Mouse (Mus musculus): ENCODE measurements at regions not wholly inside any gene's neighbourhood (a gene's known extent, or its start where the extent isn't known, plus 50 kb on each side); places are given as distances from the start of the nearest gene placed in this dataset.

DNA sequence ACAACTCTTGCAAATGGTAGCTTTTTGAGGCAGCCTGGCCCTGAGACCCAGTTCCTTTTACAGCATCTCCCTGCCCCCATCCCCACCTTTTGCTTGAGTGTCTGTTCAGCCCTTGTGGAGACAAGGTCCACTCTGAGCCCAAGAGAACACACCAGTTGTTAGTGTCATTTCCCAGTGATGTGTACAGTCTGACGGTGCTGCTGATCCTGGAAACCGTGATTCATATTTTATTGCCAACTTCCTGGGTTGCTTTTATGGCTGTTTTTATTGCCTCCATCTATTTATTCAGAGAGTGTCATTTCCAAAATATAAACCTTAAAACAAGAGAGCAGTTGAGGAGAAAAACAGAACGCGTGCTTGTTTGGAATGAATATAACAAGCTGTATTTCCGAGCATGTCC lies 309.6 kb upstream of the Isl1 start:
- 94% methylated on average over 5 of the region's 5 CpGs for WGBS
- no peak overlapping the region for H3K4me2 ChIP-seq (replicated peaks)
- no peaks in the 10 kb centered on the region for H3K36me3 ChIP-seq
- no peaks in the 10 kb centered on the region for H3K27me3 ChIP-seq
- no peaks in the 10 kb centered on the region for H3K4me1 ChIP-seq (replicated peaks)
- H3K9me3 ChIP-seq: no peaks in the 10 kb centered on the region
- no peak for ATAC-seq
- H3K27ac ChIP-seq: no peak overlapping the region
- H3K9ac ChIP-seq (replicated peaks): no peak overlapping the region
- no peak overlapping the region for H3K4me3 ChIP-seq (replicated peaks)

DNA sequence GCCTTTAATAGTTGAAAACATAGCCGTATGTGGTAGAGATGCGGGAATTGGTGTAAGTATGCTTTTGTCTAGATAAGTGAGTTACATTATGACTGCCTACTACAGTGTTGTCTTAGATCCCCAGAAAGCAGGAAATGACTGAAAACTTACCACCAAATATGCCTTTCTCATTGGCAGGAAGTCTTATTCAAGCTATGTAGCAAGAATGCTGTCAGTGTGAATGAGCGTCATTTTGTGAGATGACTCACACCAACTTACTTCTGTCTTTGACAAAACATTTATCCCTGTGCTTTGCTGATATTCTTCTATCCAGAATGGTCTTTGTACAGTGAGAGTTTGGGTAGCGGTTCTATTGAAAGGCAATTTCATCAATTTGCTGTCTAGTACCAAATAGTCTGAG lies 286.9 kb upstream of the Isl1 start:
- H3K27ac ChIP-seq: no peak overlapping the region
- WGBS: 90% methylated on average over 4 of the region's 4 CpGs
- H3K9me3 ChIP-seq: no peaks in the 10 kb centered on the region
- H3K4me3 ChIP-seq (replicated peaks): no peak overlapping the region
- no peaks in the 10 kb centered on the region for H3K36me3 ChIP-seq
- no peak for ATAC-seq
- H3K27me3 ChIP-seq: 0 out of 2 replicates have a peak, but pooled peaks cover 3% of the 10 kb centered on the region
- no peaks in the 10 kb centered on the region for H3K4me1 ChIP-seq (replicated peaks)
- no peak overlapping the region for H3K4me2 ChIP-seq (replicated peaks)
- H3K9ac ChIP-seq (replicated peaks): no peak overlapping the region

GRCm38 (mm10) chr13:116595512-116595911 lies 286.0 kb upstream of the Isl1 start:
- Histone ChIP-seq H3K27ac (no peak overlapping the region), H3K4me2 (replicated peaks) (no peak overlapping the region), H3K36me3 (no peaks in the 10 kb centered on the region), H3K4me3 (replicated peaks) (no peak overlapping the region), H3K27me3 (0 out of 2 replicates have a peak, but pooled peaks cover 3% of the 10 kb centered on the region), H3K4me1 (replicated peaks) (no peaks in the 10 kb centered on the region), H3K9me3 (no peaks in the 10 kb centered on the region), H3K9ac (replicated peaks) (no peak overlapping the region)
- 98% methylated on average over 2 of the region's 2 CpGs for WGBS
- no peak for ATAC-seq

DNA sequence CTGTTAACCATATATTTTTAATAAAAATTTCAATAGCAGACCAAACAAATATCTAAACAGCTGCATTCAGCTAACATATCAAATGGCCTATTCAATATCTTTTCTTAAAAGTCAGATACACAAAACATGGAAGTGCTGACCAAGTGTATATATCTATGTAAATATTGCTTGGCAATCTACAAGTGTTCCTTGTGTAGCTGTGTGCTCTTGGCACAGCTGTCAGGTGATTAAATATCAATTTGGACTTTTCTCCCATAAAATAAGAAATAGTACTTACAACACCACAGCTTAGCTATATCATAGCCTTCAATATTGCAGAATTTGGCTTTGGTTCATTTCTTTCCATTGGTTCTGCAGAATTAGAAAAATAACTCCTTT lies 266.5 kb upstream of the Isl1 start:
- H3K27ac ChIP-seq: no peak overlapping the region
- H3K4me1 ChIP-seq (replicated peaks): peaks cover 6% of the 10 kb centered on the region; the same call in 1 of the 2 replicates
- no peak overlapping the region for H3K4me3 ChIP-seq (replicated peaks)
- H3K9ac ChIP-seq (replicated peaks): no peak overlapping the region
- H3K9me3 ChIP-seq: peaks cover 10% of the 10 kb centered on the region; the same call in 1 of the 2 replicates
- peak; percentile 64 for ATAC-seq
- H3K27me3 ChIP-seq: peaks cover 46% of the 10 kb centered on the region
- no peaks in the 10 kb centered on the region for H3K36me3 ChIP-seq
- no peak overlapping the region for H3K4me2 ChIP-seq (replicated peaks)

- Histone ChIP-seq H3K27me3 (peaks cover 52% of the 10 kb centered on the region), H3K4me3 (replicated peaks) (no peak overlapping the region), H3K36me3 (no peaks in the 10 kb centered on the region), H3K27ac (no peak overlapping the region), H3K9ac (replicated peaks) (no peak overlapping the region), H3K9me3 (peaks cover 10% of the 10 kb centered on the region; the same call in 1 of the 2 replicates), H3K4me2 (replicated peaks) (no peak overlapping the region; the same call in 1 of the 2 replicates), H3K4me1 (replicated peaks) (peaks cover 6% of the 10 kb centered on the region; the same call in 1 of the 2 replicates)
- 17% methylated on average over 11 of the region's 11 CpGs for WGBS
- peak; percentile 98 for ATAC-seq
Observed at GRCm38 (mm10) chr13:116575274-116575957, 265.9 kb upstream of the Isl1 start.

DNA sequence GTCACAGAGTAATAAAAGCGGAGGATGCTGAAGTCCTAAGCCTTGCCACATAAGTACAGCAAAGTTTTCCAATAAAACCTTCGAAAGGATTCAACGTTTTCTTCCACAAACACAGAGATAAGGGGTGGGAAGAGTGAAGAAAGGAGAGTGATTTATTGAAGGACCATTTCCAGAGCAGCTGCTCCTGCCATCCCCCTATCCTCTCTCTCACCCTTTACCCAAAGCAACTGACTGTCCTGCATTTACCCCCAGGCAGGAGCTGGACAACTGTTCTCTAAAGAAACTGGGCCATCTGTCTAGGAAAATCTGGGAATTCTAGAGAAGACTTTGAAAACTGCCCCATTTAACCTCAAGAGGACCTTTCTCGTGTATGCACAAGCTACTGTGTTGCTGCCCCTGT lies 245.6 kb upstream of the Isl1 start:
- no peaks in the 10 kb centered on the region for H3K27me3 ChIP-seq
- H3K4me1 ChIP-seq (replicated peaks): no peaks in the 10 kb centered on the region
- no peaks in the 10 kb centered on the region for H3K9me3 ChIP-seq
- H3K36me3 ChIP-seq: no peaks in the 10 kb centered on the region
- H3K9ac ChIP-seq (replicated peaks): no peak overlapping the region
- H3K27ac ChIP-seq: no peak overlapping the region
- no peak overlapping the region for H3K4me3 ChIP-seq (replicated peaks)
- no peak overlapping the region for H3K4me2 ChIP-seq (replicated peaks)
- 81% methylated on average over 4 of the region's 4 CpGs for WGBS
- no peak for ATAC-seq

- WGBS: 92% methylated on average over 3 of the region's 3 CpGs
- H3K4me2 ChIP-seq (replicated peaks): no peak overlapping the region
- H3K27me3 ChIP-seq: no peaks in the 10 kb centered on the region
- no peak overlapping the region for H3K27ac ChIP-seq
- no peak overlapping the region for H3K9ac ChIP-seq (replicated peaks)
- H3K36me3 ChIP-seq: no peaks in the 10 kb centered on the region
- H3K4me1 ChIP-seq (replicated peaks): no peaks in the 10 kb centered on the region
- ATAC-seq: no peak
- no peak overlapping the region for H3K4me3 ChIP-seq (replicated peaks)
- no peaks in the 10 kb centered on the region for H3K9me3 ChIP-seq
Observed at GRCm38 (mm10) chr13:116535211-116535610, 225.7 kb upstream of the Isl1 start.

DNA sequence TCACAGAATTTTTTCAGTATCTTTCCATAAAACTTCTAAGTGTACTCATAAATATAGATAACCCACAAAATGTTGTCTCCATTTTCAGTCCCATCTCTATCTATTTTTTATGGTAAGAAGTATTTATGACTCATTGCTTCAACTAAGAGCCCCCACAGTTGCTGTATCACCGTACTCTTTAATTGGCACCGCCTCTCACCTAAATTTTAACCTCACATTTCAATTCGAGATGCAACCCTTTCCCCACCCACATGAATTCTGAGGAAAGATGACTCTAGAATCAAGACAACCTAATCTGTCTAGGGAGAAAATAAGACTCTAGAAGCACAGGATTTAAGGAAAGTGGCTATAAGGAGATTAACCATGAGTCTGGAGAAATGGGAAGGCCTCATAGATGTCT lies 223.7 kb upstream of the Isl1 start:
- no peak overlapping the region for H3K9ac ChIP-seq (replicated peaks)
- no peaks in the 10 kb centered on the region for H3K9me3 ChIP-seq
- no peak overlapping the region for H3K4me2 ChIP-seq (replicated peaks)
- 88% methylated on average over 3 of the region's 3 CpGs for WGBS
- H3K4me1 ChIP-seq (replicated peaks): no peaks in the 10 kb centered on the region
- ATAC-seq: no peak
- no peaks in the 10 kb centered on the region for H3K27me3 ChIP-seq
- no peak overlapping the region for H3K4me3 ChIP-seq (replicated peaks)
- no peak overlapping the region for H3K27ac ChIP-seq
- no peaks in the 10 kb centered on the region for H3K36me3 ChIP-seq

DNA sequence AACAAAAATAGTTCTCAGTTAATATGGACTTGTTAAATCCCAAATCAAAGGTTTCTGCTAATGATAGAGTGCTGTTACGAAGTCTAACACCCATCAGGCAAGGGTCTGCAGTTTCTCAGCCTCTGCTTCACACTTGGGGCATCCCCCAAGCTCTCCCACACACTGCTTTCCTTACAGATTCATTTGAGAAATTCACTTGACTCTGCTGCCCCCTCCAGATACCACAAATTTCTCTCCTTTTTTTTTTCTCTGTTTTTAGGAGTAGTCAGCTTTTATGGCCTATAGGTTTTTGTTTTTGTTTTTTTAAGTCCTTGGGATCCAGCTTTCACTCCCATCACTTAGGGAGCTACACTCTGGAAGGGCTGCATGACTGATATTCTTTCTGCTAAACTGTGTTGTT lies 218.8 kb upstream of the Isl1 start:
- H3K4me2 ChIP-seq (replicated peaks): no peak overlapping the region
- ATAC-seq: no peak
- no peak overlapping the region for H3K9ac ChIP-seq (replicated peaks)
- no peaks in the 10 kb centered on the region for H3K36me3 ChIP-seq
- 61% methylated on average over 1 of the region's 1 CpGs for WGBS
- no peak overlapping the region for H3K4me3 ChIP-seq (replicated peaks)
- H3K27me3 ChIP-seq: 0 out of 2 replicates have a peak, but pooled peaks cover 4% of the 10 kb centered on the region
- H3K9me3 ChIP-seq: no peaks in the 10 kb centered on the region
- H3K27ac ChIP-seq: no peak overlapping the region
- H3K4me1 ChIP-seq (replicated peaks): peaks cover 6% of the 10 kb centered on the region

DNA sequence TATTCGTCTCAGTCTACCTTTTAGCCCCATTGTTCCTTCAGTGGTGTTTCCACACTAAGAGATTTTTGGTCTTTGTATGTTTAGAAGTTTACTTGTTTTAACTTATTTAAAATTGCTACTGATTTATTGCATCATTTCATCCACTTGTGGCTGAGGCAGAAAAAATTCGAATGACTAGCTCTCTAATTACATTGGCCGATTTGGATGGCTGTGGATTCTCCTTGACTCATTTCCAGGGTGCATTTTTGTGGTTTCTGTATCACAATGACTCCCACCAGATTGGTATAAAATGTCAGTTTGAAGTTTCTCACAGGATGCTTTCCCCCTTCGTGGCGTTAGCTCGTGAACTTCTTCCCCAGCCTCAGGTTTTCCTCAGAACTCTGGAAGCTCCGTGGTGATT lies 217.5 kb upstream of the Isl1 start:
- Histone ChIP-seq H3K27ac (no peak overlapping the region), H3K36me3 (no peaks in the 10 kb centered on the region), H3K4me2 (replicated peaks) (no peak overlapping the region), H3K9ac (replicated peaks) (no peak overlapping the region), H3K27me3 (0 out of 2 replicates have a peak, but pooled peaks cover 4% of the 10 kb centered on the region), H3K4me1 (replicated peaks) (peaks cover 10% of the 10 kb centered on the region), H3K4me3 (replicated peaks) (no peak overlapping the region), H3K9me3 (no peaks in the 10 kb centered on the region)
- WGBS: 77% methylated on average over 7 of the region's 7 CpGs
- no peak for ATAC-seq

GRCm38 (mm10) chr13:116523713-116524303 lies 214.3 kb upstream of the Isl1 start:
- Histone ChIP-seq H3K4me2 (replicated peaks) (no peak overlapping the region), H3K9me3 (no peaks in the 10 kb centered on the region), H3K36me3 (no peaks in the 10 kb centered on the region), H3K4me1 (replicated peaks) (peaks cover 10% of the 10 kb centered on the region), H3K4me3 (replicated peaks) (no peak overlapping the region), H3K27me3 (peaks cover 9% of the 10 kb centered on the region), H3K9ac (replicated peaks) (no peak overlapping the region), H3K27ac (0 out of 2 replicates have a peak overlapping the region, but pooled peaks have one; percentile 2)
- peak; percentile 86 for ATAC-seq
- 5% methylated on average over 8 of the region's 8 CpGs for WGBS

DNA sequence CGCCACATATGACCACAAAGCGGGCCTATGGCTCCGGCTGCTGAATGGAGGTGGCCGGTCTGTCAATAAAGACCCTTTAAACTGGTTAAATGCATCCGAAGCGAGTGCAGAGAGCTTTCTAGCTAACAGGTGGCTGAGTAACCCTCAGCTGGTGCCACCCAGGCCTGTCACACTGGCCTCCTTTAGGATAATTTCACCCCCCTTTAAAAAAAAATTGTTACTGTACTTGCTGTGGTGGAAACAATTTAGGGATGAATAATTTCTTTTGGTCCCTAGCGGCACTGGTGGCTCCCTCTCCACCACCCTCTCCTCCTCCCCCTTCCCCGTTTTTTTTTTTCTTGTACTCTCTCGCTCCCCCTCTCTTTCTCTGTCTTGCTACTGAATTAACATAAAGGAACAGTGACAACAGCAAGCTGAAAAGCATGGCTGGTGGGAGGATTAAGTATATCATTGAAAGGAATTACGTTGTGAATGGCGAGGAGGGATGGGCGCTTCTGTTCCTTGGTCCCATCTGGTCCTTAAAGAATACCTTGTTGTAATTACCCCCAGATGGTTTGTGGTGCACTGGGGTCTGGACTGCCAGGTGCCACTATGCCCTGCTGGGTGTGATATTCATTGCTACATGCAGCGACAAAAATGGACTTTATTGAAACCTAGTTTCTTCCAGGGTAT lies 205.3 kb upstream of the Isl1 start:
- Histone ChIP-seq H3K27me3 (peaks cover 18% of the 10 kb centered on the region), H3K27ac (no peak overlapping the region; the same call in 1 of the 2 replicates), H3K9ac (replicated peaks) (peak overlapping the region; percentile 48; the same call in 1 of the 2 replicates), H3K4me3 (replicated peaks) (peak overlapping the region; percentile 27), H3K9me3 (no peaks in the 10 kb centered on the region), H3K4me1 (replicated peaks) (peaks cover 13% of the 10 kb centered on the region), H3K36me3 (no peaks in the 10 kb centered on the region), H3K4me2 (replicated peaks) (peak overlapping the region; percentile 55)
- peak; percentile 95 for ATAC-seq
- under 1% methylated on average over 13 of the region's 13 CpGs for WGBS
